Mouse (Mus musculus) liver, embryonic 15.5 days (tissue): ENCODE measurements around the gene Nudt1. TPM values are rescaled to one million over a fixed set of nuclear protein-coding genes. Genes with fewer than 3 reads are reported as not detected.

Experiments
- ATAC-seq: fragments of 200-750 bp; cut with Nextera tagmentation; 2 replicates; pipeline ENCODE4 v1.8.0; 2017; ENCODE audit warnings: moderate number of reproducible peaks, mild to moderate bottlenecking, moderate library complexity; ENCODE audit not compliant: insufficient read depth
- H3K27ac ChIP-seq: fragments of 300-500 bp; sonication (generic); replicated peaks from 2 replicates; pipeline ENCODE4 v1.5.1; 2015; ENCODE audit warnings: mild to moderate bottlenecking, inconsistent platforms
- H3K27me3 ChIP-seq: fragments of 300-500 bp; sonication (generic); 2 replicates; pipeline ENCODE4 v1.6.1; 2015; ENCODE audit warnings: mild to moderate bottlenecking, inconsistent platforms
- H3K36me3 ChIP-seq: fragments of 300-500 bp; sonication (generic); replicated peaks from 2 replicates; pipeline ENCODE4 v1.6.1; 2015; ENCODE audit warnings: moderate library complexity, mild to moderate bottlenecking, inconsistent platforms
- H3K4me1 ChIP-seq: fragments of 300-500 bp; sonication (generic); replicated peaks from 2 replicates; pipeline ENCODE4 v1.6.1; 2015; ENCODE audit warnings: inconsistent platforms
- H3K4me2 ChIP-seq: fragments of 300-500 bp; sonication (generic); 2 replicates; pipeline ENCODE4 v1.6.1; 2015; ENCODE audit warnings: moderate library complexity, mild to moderate bottlenecking, inconsistent platforms
- H3K4me3 ChIP-seq: fragments of 300-500 bp; sonication (generic); replicated peaks from 2 replicates; pipeline ENCODE4 v1.5.1; 2015; ENCODE audit warnings: mild to moderate bottlenecking, inconsistent platforms
- H3K9ac ChIP-seq: fragments of 300-500 bp; sonication (generic); 2 replicates; pipeline ENCODE4 v1.6.1; 2015; ENCODE audit warnings: moderate library complexity, mild to moderate bottlenecking, inconsistent platforms
- H3K9me3 ChIP-seq: fragments of 300-500 bp; sonication (generic); replicated peaks from 2 replicates; pipeline ENCODE4 v1.6.1; 2016; ENCODE audit warnings: inconsistent platforms
- WGBS: fragments of 180-500 bp; shearing (Covaris S2); methylation state at CpG from one replicate; pipeline ENCODE4 v1.1.7; 2015; ENCODE audit warnings: mixed read lengths; ENCODE audit not compliant: insufficient replicate concordance; 5-methylcytosine and 5-hydroxymethylcytosine counted together
- polyA plus RNA-seq: library from polyadenylated mRNA; unstranded; fragments of >200 nt; fragmentation: Nextera tagmentation; extraction: Ambion mirVana; gene quantifications from 2 replicates; pipeline ENCODE4 v1.2.1, GENCODE M21; 2015

Nudt1 gene
- polyA plus RNA-seq, 1 experiment from 2014 or later = 22.8 TPM

DNA sequence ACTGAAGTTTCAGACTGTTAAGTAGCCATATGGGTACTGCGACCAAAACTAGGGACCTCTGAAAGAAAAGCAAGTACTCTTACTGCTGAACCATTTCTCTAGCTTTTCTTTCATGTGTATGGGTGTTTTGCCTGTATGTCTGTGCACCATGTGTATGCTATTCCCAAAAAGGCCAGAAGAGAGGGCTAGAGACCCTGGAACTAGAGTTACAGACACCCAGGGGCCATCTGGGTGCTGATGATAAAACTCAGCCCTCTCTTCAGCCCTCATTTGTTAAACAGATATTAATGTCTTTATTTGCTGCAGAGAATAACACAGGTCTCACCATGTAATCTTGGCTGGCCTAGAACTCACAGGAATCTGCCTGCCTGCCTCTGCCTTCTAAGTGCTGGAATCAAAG lies 63.0 kb downstream of the Nudt1 start:
- Histone ChIP-seq H3K9ac (no peak overlapping the region), H3K4me1 (peaks cover 44% of the 10 kb centered on the region), H3K27ac (no peak overlapping the region), H3K9me3 (no peaks in the 10 kb centered on the region), H3K36me3 (no peaks in the 10 kb centered on the region), H3K4me3 (no peak overlapping the region), H3K4me2 (no peak overlapping the region), H3K27me3 (0 out of 2 replicates have a peak, but pooled peaks cover 3% of the 10 kb centered on the region)
- no peak for ATAC-seq
- 64% methylated on average over 1 of the region's 1 CpGs for WGBS

DNA sequence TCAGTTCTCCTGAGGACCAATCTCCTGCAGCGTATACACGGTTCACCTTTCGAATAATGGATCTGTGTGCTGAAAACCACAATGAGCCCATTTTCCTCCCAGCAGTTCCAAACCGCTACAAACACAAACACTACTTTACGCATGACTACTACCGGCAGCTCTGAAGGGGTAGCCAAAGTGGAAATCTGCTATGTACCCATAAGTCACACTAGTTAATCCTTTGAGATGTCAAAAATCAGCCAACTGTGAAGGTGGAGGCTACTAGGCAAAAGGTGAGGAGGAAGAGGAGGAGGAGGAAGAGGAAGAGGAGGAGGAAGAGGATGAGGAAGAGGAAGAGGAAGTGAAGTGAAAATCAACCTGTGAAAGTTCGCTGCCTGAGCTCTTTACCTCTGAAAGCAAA lies 65.8 kb downstream of the Nudt1 start:
- WGBS = 77% methylated on average over 7 of the region's 7 CpGs
- no peak overlapping the region; the same call in 1 of the 2 replicates for H3K4me2 ChIP-seq
- no peaks in the 10 kb centered on the region for H3K36me3 ChIP-seq
- no peak overlapping the region for H3K27ac ChIP-seq
- H3K9me3 ChIP-seq = no peaks in the 10 kb centered on the region
- peaks cover 43% of the 10 kb centered on the region for H3K4me1 ChIP-seq
- no peak for ATAC-seq
- H3K27me3 ChIP-seq = peaks cover 10% of the 10 kb centered on the region; the same call in 1 of the 2 replicates
- H3K4me3 ChIP-seq = no peak overlapping the region
- H3K9ac ChIP-seq = no peak overlapping the region

Other genes starting within 250 kb of the Nudt1 start
- gene Mad1l1, start 104 bp upstream of the Nudt1 start, polyA plus RNA-seq = 21.0 and 22.8 TPM in 2 replicates
- 8.4 and 8.5 TPM in 2 replicates for gene Mrm2, start 10.2 kb downstream of the Nudt1 start, polyA plus RNA-seq
- gene Snx8, start 67.6 kb downstream of the Nudt1 start, polyA plus RNA-seq = 9.8 and 12.5 TPM in 2 replicates
- 76.2 and 93.5 TPM in 2 replicates for gene Eif3b, start 97.7 kb downstream of the Nudt1 start, polyA plus RNA-seq
- not detected in 2 replicates for gene Gm4869, start 124.0 kb downstream of the Nudt1 start, polyA plus RNA-seq
- 8.9 and 10.4 TPM in 2 replicates for gene Chst12, start 183.9 kb downstream of the Nudt1 start, polyA plus RNA-seq
- 1.4 and 1.9 TPM in 2 replicates for gene Grifin, start 243.4 kb downstream of the Nudt1 start, polyA plus RNA-seq